Mouse (Mus musculus) heart, adult 18-20 months (tissue): Measurements from ENCODE around the gene S1pr3. TPM values are rescaled to one million over a fixed set of nuclear protein-coding genes. Genes with fewer than 3 reads are reported as not detected.

ENCODE experiments used
- DNase-seq, 2 experiments: peaks; one replicate each; pipeline ENCODE4 v3.0.0; 2021 to 2022; ENCODE audit warnings: mixed read lengths in 1 of 2
- total RNA-seq, 2 experiments: library from RNA; stranded (reverse); gene quantifications; 2 replicates each; pipeline ENCODE4 v1.2.3; 2021

The S1pr3 gene
- total RNA-seq, 2 experiments from 2014 or later = 11.5 to 12.7 TPM

GRCm38 (mm10) chr13:51456190-51456878 is 47.9 kb downstream of the S1pr3 start:
- no peak for DNase-seq

- no peak for DNase-seq
Measured at GRCm38 (mm10) chr13:51464294-51464693, 55.9 kb downstream of the S1pr3 start.

GRCm38 (mm10) chr13:51466117-51466841 is 57.8 kb downstream of the S1pr3 start:
- DNase-seq = no peak

- no peak for DNase-seq
Measured at GRCm38 (mm10) chr13:51468697-51469250, 60.3 kb downstream of the S1pr3 start.

Other genes starting within 250 kb of the S1pr3 start
- gene Nxnl2, start 237.6 kb upstream of the S1pr3 start, total RNA-seq = 1 to 10 TPM in 1 of 2 experiments, under 1 TPM in 1; 0.62 to 1.3 TPM
- gene Shc3, start 160.8 kb downstream of the S1pr3 start, total RNA-seq = 1 to 10 TPM; 1.0 to 1.2 TPM
- gene Cks2, start 236.6 kb downstream of the S1pr3 start, total RNA-seq = 1 to 10 TPM; 1.1 to 2.0 TPM
- gene Secisbp2, start 243.1 kb downstream of the S1pr3 start, total RNA-seq = 10 to 100 TPM; 11.7 to 13.7 TPM